Mouse (Mus musculus) lung, postnatal 0 days (tissue): ENCODE results near the gene Esrrg.

Experiments
- CTCF ChIP-seq: IDR thresholded peaks from 2 replicates; pipeline ENCODE4 v1.5.1; 2016; ENCODE audit warnings: antibody characterized with exemption, mild to moderate bottlenecking
- EP300 ChIP-seq: IDR thresholded peaks from 2 replicates; pipeline ENCODE4 v1.6.1; 2016; ENCODE audit warnings: antibody characterized with exemption, mild to moderate bottlenecking, control low read depth

DNA sequence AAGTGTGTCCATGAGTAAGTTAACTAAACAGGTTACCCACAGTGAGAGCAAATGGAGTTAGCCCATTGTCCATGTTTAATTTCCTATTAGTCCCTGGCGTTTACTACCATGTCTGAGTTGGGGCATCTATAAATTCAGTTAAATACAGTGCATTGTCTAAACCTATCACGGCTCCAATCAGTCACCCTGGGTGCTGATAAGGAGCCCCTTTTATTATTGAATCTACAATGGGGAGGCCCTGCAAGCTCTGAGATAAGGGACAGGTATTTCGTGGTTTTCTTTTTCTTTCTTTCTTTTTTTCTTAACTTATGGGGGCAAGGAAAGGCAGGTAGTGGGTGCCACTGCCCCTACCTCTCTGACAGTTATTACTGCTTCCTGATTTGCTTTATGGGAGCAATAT is 504.6 kb downstream of the Esrrg start:
- no peak for TF ChIP-seq CTCF
- no peak for TF ChIP-seq EP300
